Mouse (Mus musculus) gastrocnemius, adult 8-10 months (tissue): ENCODE results near the gene Rnaset2a. TPM values are rescaled to one million over a fixed set of nuclear protein-coding genes. Genes with fewer than 3 reads are reported as not detected.
"Not testable (repeated sequence)": the region's sequence is repeated elsewhere in the genome, so short reads cannot be mapped to it uniquely, and the experiment has no call there.

Source experiments
- DNase-seq, 2 experiments: peaks; one replicate each; pipeline ENCODE4 v3.0.0; 2022; ENCODE audit warnings: low spot score in 2 of 2
- total RNA-seq, 4 experiments: library from RNA; stranded (reverse); gene quantifications; 2 replicates each; pipeline ENCODE4 v1.2.4; 2022

The Rnaset2a gene
- total RNA-seq, result 10 to 100 TPM; 15.2 to 21.7 (median 18.0) TPM

GRCm38 (mm10) chr17:8147439-8148316 lies at the start of gene Rnaset2a, which contains the start of gene Gm49673:
Gene Rnaset2a (minus strand): TSS chr17:8148097.
Gene Gm49673 (minus strand): TSS chr17:8147788.
- peak in 1 of 2 experiments; percentile 41 for DNase-seq

- no peak for DNase-seq
These were observed 49.8 kb upstream of the Rnaset2a start for GRCm38 (mm10) chr17:8197652-8198051.

- no peak for DNase-seq
These were observed 47.9 kb upstream of the Rnaset2a start for GRCm38 (mm10) chr17:8195685-8196376.

- DNase-seq, result no peak
These were observed 45.8 kb upstream of the Rnaset2a start for GRCm38 (mm10) chr17:8193678-8194077.

GRCm38 (mm10) chr17:8184217-8184616 lies 36.3 kb upstream of the Rnaset2a start:
- no peak for DNase-seq

- DNase-seq, result no peak
These were observed 35.9 kb upstream of the Rnaset2a start for GRCm38 (mm10) chr17:8183815-8184214.

- DNase-seq, result no peak
These were observed 29.2 kb upstream of the Rnaset2a start for GRCm38 (mm10) chr17:8177090-8177489.

GRCm38 (mm10) chr17:8171081-8171480 lies 23.2 kb upstream of the Rnaset2a start:
- DNase-seq, result no peak

- DNase-seq, result no peak
These were observed 22.4 kb upstream of the Rnaset2a start for GRCm38 (mm10) chr17:8170331-8170730.

- DNase-seq, result peak; percentile 32 to 42
These were observed 19.5 kb upstream of the Rnaset2a start for GRCm38 (mm10) chr17:8167436-8167835.

GRCm38 (mm10) chr17:8166454-8166853 lies 18.6 kb upstream of the Rnaset2a start:
- not testable (repeated sequence) for DNase-seq

GRCm38 (mm10) chr17:8165977-8166376 lies 18.1 kb upstream of the Rnaset2a start:
- DNase-seq, result not testable (repeated sequence)

- peak; percentile 21 to 33 for DNase-seq
These were observed 17.7 kb upstream of the Rnaset2a start for GRCm38 (mm10) chr17:8165608-8165945.

GRCm38 (mm10) chr17:8164701-8165607 lies 17.1 kb upstream of the Rnaset2a start, which contains the start of gene Fgfr1op:
Gene Fgfr1op (plus strand): TSS chr17:8165501.
- peak; percentile 53 to 59 for DNase-seq

- not testable (repeated sequence) for DNase-seq
These were observed 13.1 kb upstream of the Rnaset2a start for GRCm38 (mm10) chr17:8160969-8161368.

- DNase-seq, result not testable (repeated sequence)
These were observed 10.7 kb upstream of the Rnaset2a start for GRCm38 (mm10) chr17:8158627-8159026.

GRCm38 (mm10) chr17:8155982-8156381 lies 8.1 kb upstream of the Rnaset2a start:
- DNase-seq, result not testable (repeated sequence)

- DNase-seq, result not testable (repeated sequence)
These were observed 7.1 kb upstream of the Rnaset2a start for GRCm38 (mm10) chr17:8155010-8155409.

GRCm38 (mm10) chr17:8146931-8147330 lies 966 bp downstream of the Rnaset2a start:
- DNase-seq, result peak in 1 of 2 experiments; percentile 36

- peak in 1 of 2 experiments; percentile 8 for DNase-seq
These were observed 3.9 kb downstream of the Rnaset2a start for GRCm38 (mm10) chr17:8143802-8144673.
